Mouse (Mus musculus): ENCODE measurements at regions not wholly inside any gene's neighbourhood (a gene's known extent, or its start where the extent isn't known, plus 50 kb on each side); places are given as distances from the start of the nearest gene placed in this dataset.

DNA sequence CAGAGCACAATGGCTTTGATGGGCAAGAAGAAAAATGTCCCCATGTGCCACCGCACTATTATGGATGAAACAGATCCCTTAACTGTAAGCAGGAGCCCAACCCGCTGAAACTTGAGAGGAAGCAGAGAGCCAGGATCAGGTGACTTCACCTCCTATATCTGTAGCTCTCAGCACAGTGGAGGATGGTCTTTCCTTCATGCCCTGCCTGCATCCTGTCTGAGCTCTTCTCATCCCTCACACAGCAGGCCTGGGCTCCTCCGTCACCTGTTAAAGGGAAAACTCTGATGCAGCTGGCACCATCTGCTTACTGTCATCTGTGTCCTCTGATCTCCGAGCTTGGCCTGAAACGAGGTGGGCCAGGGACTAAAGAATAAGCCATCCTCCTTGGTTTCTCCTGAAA, 224.8 kb upstream of the Elac2 start:
- H3K27ac ChIP-seq (ENCODE audit: insufficient read depth, low read length), result no peak overlapping the region
- H3K4me1 ChIP-seq (ENCODE audit: control insufficient read depth, insufficient read depth, low read length), result no peaks in the 10 kb centered on the region
- H3K4me3 ChIP-seq (ENCODE audit: insufficient read depth, low read length), result no peak overlapping the region
- TF ChIP-seq POLR2A (IDR thresholded peaks at IDR 0.05; ENCODE audit: extremely low read depth, insufficient read depth, low read length) (no peak), CTCF (IDR thresholded peaks at IDR 0.05; ENCODE audit: extremely low read depth, insufficient read depth, low read length) (no peak)

DNA sequence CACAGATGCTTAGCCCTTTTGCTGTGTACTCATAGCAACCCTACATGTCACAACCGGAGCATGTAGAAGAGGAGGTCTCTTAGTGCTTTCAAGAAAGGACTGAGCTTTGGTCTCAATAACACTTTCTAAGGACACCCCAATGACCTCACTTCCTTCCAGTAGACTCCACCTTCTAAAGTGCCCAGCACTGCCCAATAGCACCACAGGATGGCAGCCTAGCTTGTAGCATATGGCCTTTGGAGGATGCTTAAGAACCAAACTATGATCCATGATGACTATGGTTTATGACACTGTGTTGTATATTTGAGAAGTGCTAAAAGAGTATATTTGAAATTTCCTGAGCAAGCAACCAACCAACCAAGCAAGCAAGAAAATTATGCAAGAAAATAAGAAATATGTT, 223.3 kb upstream of the Elac2 start:
- no peaks in the 10 kb centered on the region for H3K4me1 ChIP-seq (ENCODE audit: control insufficient read depth, insufficient read depth, low read length)
- H3K27ac ChIP-seq (ENCODE audit: insufficient read depth, low read length), result no peak overlapping the region
- H3K4me3 ChIP-seq (ENCODE audit: insufficient read depth, low read length), result no peak overlapping the region
- TF ChIP-seq CTCF (IDR thresholded peaks at IDR 0.05; ENCODE audit: extremely low read depth, insufficient read depth, low read length) (no peak), POLR2A (IDR thresholded peaks at IDR 0.05; ENCODE audit: extremely low read depth, insufficient read depth, low read length) (no peak)

DNA sequence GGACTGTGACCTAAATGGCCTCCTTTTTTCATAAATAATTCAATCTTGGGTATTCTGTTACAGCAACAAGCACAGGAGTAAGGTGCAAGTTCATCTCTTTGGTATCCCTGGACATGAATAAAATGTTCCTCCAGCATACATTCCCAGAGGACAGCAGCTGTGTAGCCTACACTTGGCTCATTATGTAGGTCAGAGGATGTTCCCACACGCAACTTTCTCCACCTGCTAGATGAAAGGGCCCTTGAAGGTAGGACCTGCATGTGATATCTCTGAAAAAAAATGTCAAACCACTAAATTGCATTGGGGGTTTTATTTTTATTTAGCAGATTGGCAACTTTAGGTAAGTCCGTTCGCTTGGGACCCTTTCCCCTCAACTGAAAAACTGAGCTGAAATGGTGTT, 218.2 kb upstream of the Elac2 start:
- TF ChIP-seq CTCF (IDR thresholded peaks at IDR 0.05; ENCODE audit: extremely low read depth, insufficient read depth, low read length), result no peak
- TF ChIP-seq POLR2A (IDR thresholded peaks at IDR 0.05; ENCODE audit: extremely low read depth, insufficient read depth, low read length), result no peak
- H3K27ac ChIP-seq (ENCODE audit: insufficient read depth, low read length), result no peak overlapping the region

DNA sequence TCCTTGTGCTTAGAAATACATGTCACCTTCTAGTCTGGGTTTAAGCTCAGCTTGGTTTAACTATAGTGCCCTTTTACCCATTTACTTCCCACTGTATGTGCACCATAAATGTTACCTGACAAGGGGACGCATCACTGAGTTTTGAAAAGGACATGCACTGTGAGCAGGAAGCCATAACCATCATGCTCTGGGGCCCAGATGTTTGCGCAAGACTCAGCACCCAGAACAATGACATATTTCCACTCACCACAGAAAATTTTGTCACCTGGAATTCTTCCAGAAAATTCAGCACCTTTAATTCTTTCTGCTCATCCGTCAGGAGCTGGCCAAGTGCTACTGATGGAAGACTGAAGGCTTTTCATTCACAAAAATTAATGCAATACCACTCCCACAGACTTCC, 216.1 kb upstream of the Elac2 start:
- Histone ChIP-seq H3K4me1 (ENCODE audit: control insufficient read depth, insufficient read depth, low read length) (no peaks in the 10 kb centered on the region), H3K4me3 (ENCODE audit: insufficient read depth, low read length) (no peak overlapping the region), H3K27ac (ENCODE audit: insufficient read depth, low read length) (no peak overlapping the region)
- no peak for TF ChIP-seq CTCF (IDR thresholded peaks at IDR 0.05; ENCODE audit: extremely low read depth, insufficient read depth, low read length)
- TF ChIP-seq POLR2A (IDR thresholded peaks at IDR 0.05; ENCODE audit: extremely low read depth, insufficient read depth, low read length), result no peak

More for the DNA sequence above, 218.2 kb upstream of the Elac2 start:
- Histone ChIP-seq H3K4me1 (ENCODE audit: control insufficient read depth, insufficient read depth, low read length) (no peaks in the 10 kb centered on the region), H3K4me3 (ENCODE audit: insufficient read depth, low read length) (no peak overlapping the region)

DNA sequence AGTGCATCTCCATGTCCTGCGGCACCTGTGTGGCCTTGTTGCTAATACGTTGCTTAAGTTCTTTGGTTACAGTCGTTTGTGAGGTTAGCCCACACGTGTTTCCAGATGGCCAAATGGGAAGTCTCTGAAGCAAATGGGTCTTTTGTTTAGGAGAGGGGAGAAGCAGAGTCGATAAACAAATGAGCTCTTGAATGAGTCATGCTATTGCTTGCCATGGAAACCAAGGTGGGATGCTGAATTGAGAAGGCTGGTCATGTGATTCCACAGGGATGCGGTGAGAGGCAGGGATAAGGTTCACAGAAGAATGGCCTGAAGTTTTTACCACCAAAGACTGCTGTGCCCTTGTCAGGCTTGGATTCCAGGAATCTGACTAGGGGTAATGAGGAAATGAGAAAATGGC, 214.8 kb upstream of the Elac2 start:
- Histone ChIP-seq H3K27ac (ENCODE audit: insufficient read depth, low read length) (no peak overlapping the region), H3K4me1 (ENCODE audit: control insufficient read depth, insufficient read depth, low read length) (no peaks in the 10 kb centered on the region)
- TF ChIP-seq POLR2A (IDR thresholded peaks at IDR 0.05; ENCODE audit: extremely low read depth, insufficient read depth, low read length), result no peak
- no peak for TF ChIP-seq CTCF (IDR thresholded peaks at IDR 0.05; ENCODE audit: extremely low read depth, insufficient read depth, low read length)

DNA sequence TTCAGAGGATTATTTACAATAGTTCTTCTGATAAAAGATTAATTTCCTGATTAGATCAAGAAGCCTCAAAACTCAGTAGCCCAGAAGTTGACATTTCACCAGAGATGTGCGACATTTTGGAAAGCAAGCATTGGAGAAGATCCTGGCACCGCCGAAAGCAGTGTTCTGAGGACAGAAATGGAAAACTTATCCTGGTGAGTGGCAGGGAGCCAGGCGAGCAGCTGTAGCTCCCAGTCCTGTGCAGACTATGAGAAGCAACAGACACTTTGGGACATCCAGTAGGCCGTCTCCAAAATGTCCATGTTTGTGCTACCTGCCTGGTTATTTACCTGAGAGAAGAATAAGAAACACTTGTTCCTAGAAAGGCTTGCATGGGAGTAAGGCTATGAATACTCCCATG, 202.1 kb upstream of the Elac2 start:
- H3K4me1 ChIP-seq (ENCODE audit: control insufficient read depth, insufficient read depth, low read length), result no peaks in the 10 kb centered on the region
- H3K27ac ChIP-seq (ENCODE audit: insufficient read depth, low read length), result no peak overlapping the region
- TF ChIP-seq CTCF (IDR thresholded peaks at IDR 0.05; ENCODE audit: extremely low read depth, insufficient read depth, low read length) (no peak), POLR2A (IDR thresholded peaks at IDR 0.05; ENCODE audit: extremely low read depth, insufficient read depth, low read length) (no peak)
- H3K4me3 ChIP-seq (ENCODE audit: insufficient read depth, low read length), result no peak overlapping the region

More for the DNA sequence above, 214.8 kb upstream of the Elac2 start:
- no peak overlapping the region for H3K4me3 ChIP-seq (ENCODE audit: insufficient read depth, low read length)

DNA sequence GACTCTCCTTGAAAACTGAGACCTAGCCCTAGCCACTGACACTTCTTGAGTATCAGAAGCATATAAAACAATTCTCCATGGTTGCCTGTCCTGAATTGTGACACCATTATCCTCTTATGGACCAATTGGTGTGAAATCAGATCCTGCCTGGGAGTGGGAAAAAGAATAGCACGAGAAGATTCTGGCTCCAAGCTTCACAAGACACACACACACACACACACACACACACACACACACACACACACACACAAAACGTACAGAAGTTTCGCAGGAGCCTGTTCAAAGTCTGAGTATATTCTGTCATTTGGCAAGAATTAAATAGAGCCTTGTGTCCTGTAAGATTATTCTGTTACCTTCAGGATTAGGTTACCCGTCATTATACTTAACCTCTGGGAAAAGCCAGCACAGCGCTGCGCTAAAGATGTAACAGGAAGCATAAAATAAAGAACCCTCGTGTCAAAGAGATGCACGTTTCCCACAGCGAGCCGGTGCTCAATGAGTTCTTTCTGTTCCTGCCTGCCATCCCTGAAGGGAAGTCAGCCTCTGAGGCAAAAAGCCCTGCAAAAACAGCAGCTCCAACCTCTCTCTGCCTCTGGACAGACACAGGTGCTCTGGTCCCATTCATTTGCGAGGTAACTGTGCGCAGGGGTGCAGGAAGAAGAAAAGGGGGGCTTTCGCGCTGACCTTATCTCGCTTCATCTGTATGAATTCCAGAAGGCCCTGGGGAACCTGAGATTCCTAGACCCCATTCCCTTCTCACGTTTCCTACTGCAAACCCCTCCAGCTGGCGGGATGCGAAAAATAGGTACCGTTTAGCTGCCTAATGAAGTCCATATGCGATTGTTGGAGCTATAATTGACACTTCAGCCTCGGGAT, 178.4 kb upstream of the Elac2 start:
- Histone ChIP-seq H3K27ac (ENCODE audit: insufficient read depth, low read length) (no peak overlapping the region), H3K4me1 (ENCODE audit: control insufficient read depth, insufficient read depth, low read length) (no peaks in the 10 kb centered on the region), H3K4me3 (ENCODE audit: insufficient read depth, low read length) (no peak overlapping the region)
- TF ChIP-seq CTCF (IDR thresholded peaks at IDR 0.05; ENCODE audit: extremely low read depth, insufficient read depth, low read length) (no peak), POLR2A (IDR thresholded peaks at IDR 0.05; ENCODE audit: extremely low read depth, insufficient read depth, low read length) (no peak)

DNA sequence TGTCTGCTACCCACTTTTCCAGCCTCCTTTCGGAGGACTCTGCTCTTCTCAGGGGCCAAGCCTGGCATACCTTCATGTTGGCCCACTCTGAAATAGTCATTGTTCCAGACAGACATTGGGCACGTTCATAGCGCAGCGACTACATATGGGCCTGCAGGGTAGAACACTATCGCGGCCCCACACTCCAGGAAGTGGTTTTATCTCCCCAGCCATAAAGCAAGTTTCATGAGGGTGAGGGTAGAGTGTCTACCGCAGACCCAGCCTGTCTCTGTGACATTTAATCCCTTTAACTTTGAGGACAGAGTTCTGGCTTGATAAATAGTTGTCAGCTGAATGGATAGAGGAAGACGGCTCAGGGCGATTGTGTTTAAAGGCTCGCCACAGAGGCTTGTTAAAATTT, 177.5 kb upstream of the Elac2 start:
- Histone ChIP-seq H3K27ac (ENCODE audit: insufficient read depth, low read length) (no peak overlapping the region), H3K4me3 (ENCODE audit: insufficient read depth, low read length) (no peak overlapping the region), H3K4me1 (ENCODE audit: control insufficient read depth, insufficient read depth, low read length) (no peaks in the 10 kb centered on the region)
- TF ChIP-seq POLR2A (IDR thresholded peaks at IDR 0.05; ENCODE audit: extremely low read depth, insufficient read depth, low read length), result no peak
- TF ChIP-seq CTCF (IDR thresholded peaks at IDR 0.05; ENCODE audit: extremely low read depth, insufficient read depth, low read length), result no peak

DNA sequence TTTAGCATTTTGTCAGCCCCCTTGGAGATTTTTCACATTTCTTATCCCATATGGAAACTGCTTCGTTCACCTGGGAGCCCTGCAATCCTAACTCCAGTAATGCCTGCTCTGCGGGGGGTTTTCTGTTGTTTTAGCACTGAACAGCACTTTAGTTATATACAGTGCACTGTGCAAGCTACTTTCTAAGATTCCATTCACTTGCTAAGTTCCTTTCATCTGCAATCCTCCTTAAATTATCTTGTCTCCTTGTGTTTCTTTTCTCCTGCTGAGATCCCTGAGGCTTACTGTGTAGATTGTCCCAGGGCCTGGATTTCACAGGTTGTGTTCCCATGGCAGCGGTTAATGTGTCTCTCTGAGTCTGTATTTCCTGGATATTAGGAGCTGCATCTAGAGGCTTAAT, 173.3 kb upstream of the Elac2 start:
- no peak overlapping the region for H3K27ac ChIP-seq (ENCODE audit: insufficient read depth, low read length)
- no peaks in the 10 kb centered on the region for H3K4me1 ChIP-seq (ENCODE audit: control insufficient read depth, insufficient read depth, low read length)
- TF ChIP-seq CTCF (IDR thresholded peaks at IDR 0.05; ENCODE audit: extremely low read depth, insufficient read depth, low read length) (no peak), POLR2A (IDR thresholded peaks at IDR 0.05; ENCODE audit: extremely low read depth, insufficient read depth, low read length) (no peak)
- no peak overlapping the region for H3K4me3 ChIP-seq (ENCODE audit: insufficient read depth, low read length)

DNA sequence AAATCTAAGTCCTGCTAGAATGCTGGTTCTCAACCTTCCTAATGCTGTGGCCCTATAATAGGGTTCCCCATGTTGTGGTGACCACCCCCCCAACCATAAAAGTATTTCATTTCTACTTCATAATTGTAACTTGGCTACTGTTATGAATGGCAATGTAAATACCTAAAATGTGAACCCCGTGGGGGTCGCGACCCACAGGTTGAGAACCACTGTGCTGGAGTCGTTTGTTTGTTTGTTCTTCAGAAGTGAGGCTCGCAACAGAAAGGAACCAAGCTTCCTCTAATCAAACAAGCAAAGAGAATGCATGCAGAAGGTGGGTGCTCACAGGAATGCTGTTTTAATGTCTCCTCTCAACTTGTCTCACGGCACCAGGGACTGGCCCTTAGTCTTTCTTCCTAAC, 166.4 kb upstream of the Elac2 start:
- no peak for TF ChIP-seq CTCF (IDR thresholded peaks at IDR 0.05; ENCODE audit: extremely low read depth, insufficient read depth, low read length)
- TF ChIP-seq POLR2A (IDR thresholded peaks at IDR 0.05; ENCODE audit: extremely low read depth, insufficient read depth, low read length), result no peak
- H3K4me1 ChIP-seq (ENCODE audit: control insufficient read depth, insufficient read depth, low read length), result no peaks in the 10 kb centered on the region
- no peak overlapping the region for H3K27ac ChIP-seq (ENCODE audit: insufficient read depth, low read length)
- H3K4me3 ChIP-seq (ENCODE audit: insufficient read depth, low read length), result no peak overlapping the region

Measured in cortical plate, adult 2 months (tissue).